Comparison of ENCODE assay signal across 8 mouse cellular contexts in genomic region chr6:125330626-125331326, GRCm38 (mm10). TPM values are rescaled to one million over a fixed set of nuclear protein-coding genes. Genes with fewer than 3 reads are reported as not detected.
DNase-seq lines count a peak whose midpoint lies in the region; ATAC-seq and TF ChIP-seq lines count a peak whose summit lies in the region.

No protein-coding gene starts in this region.

- H3K79me2 ChIP-seq in macrophage (ENCODE audit: inconsistent target): no peaks in the 10 kb centered on the region

- no peak for TF ChIP-seq CTCF in hindbrain, postnatal 0 days (IDR thresholded peaks at IDR 0.05; ENCODE audit: low read depth)

- H3K36me3 ChIP-seq in hindbrain, postnatal 0 days (ENCODE audit: insufficient read depth, low read length): no peaks in the 10 kb centered on the region
- H3K36me3 ChIP-seq in macrophage (ENCODE audit: inconsistent target): no peaks in the 10 kb centered on the region

- peak overlapping the region; percentile 92 for H3K4me2 ChIP-seq in hindbrain, postnatal 0 days (ENCODE audit: low read depth, low read length)

- DNase-seq in adrenal gland, adult 2 months: peak; percentile 98
- DNase-seq in gastrocnemius, postnatal 10 days: peak; percentile 86
- peak; percentile 82 for DNase-seq in hindbrain, postnatal 0 days (ENCODE audit: low spot score)
- DNase-seq in left cerebral cortex, adult 9 months (ENCODE audit: low spot score in 2 of 2): peak; percentile 25 to 74
- DNase-seq in right cerebral cortex, adult 18-20 months: peak; percentile 75
- DNase-seq in yolk sac, embryonic 10.5 days (ENCODE audit: low spot score): peak; percentile 88

- peak overlapping the region; percentile 48; the same call in 1 of the 2 replicates for H3K27ac ChIP-seq in hindbrain, postnatal 0 days
- no peak overlapping the region for H3K27ac ChIP-seq in macrophage

- H3K4me3 ChIP-seq in hindbrain, postnatal 0 days (ENCODE audit: low read length): peak overlapping the region; percentile 44
- H3K4me3 ChIP-seq in macrophage (ENCODE audit: inconsistent target): peak overlapping the region; percentile 20; the same call in 1 of the 2 replicates

- peak; percentile 72 for ATAC-seq in common myeloid progenitor, adult 5-6 weeks (replicated peaks; ENCODE audit: low read depth, poor library complexity, severe bottlenecking)
- peak; percentile 89 for ATAC-seq in hindbrain, postnatal 0 days

- peak overlapping the region; percentile 55 for H3K9ac ChIP-seq in hindbrain, postnatal 0 days (replicated peaks; ENCODE audit: low read length)

- no peaks in the 10 kb centered on the region; the same call in 1 of the 2 replicates for H3K4me1 ChIP-seq in hindbrain, postnatal 0 days (ENCODE audit: insufficient read depth, low read length)

- no peaks in the 10 kb centered on the region for H3K9me3 ChIP-seq in hindbrain, postnatal 0 days (ENCODE audit: low read length)

- H3K27me3 ChIP-seq in hindbrain, postnatal 0 days (ENCODE audit: insufficient read depth, low read length): no peaks in the 10 kb centered on the region

- 1% methylated on average over 39 of the region's 39 CpGs for WGBS in hindbrain, postnatal 0 days
- WGBS in macrophage (ENCODE audit: missing documents): 6% methylated on average over 39 of the region's 39 CpGs

RNA-seq across cellular contexts. Expression of gene Scnn1a, which starts 10.3 kb away (rescaled TPM):
- total RNA-seq in adrenal gland, adult 2 months (2021): 1 to 10 TPM; 1.2 to 1.7 TPM
- 1.9 and 2.5 TPM in 2 replicates for polyA plus RNA-seq in adrenal gland, adult 2 months (2012; rRNA removed)
- 0.55 and 0.63 TPM in 2 replicates for total RNA-seq in common myeloid progenitor, adult 5-6 weeks (2017)
- total RNA-seq in gastrocnemius, postnatal 10 days (2021): under 1 TPM; 0.31 to 0.43 TPM
- total RNA-seq in hindbrain, postnatal 0 days (2014; rRNA removed): 1.7 and 3.0 TPM in 2 replicates
- 1.00 and 1.2 TPM in 2 replicates for polyA plus RNA-seq in hindbrain, postnatal 0 days (2015; fragmentation: Nextera tagmentation; extraction: Ambion mirVana)
- 1 to 10 TPM in 25 of 26 experiments, under 1 TPM in 1; 0.74 to 8.4 (median 3.2) TPM for total RNA-seq in macrophage (2018; cell fraction: chromatin; rRNA removed)
- total RNA-seq in macrophage (2018; cell fraction: cytosol; rRNA removed): 1 to 10 TPM in 25 of 26 experiments, under 1 TPM in 1; 0.86 to 2.6 (median 1.5) TPM
- total RNA-seq in macrophage (2018; cell fraction: nucleus; rRNA removed): 1 to 10 TPM in 25 of 26 experiments, under 1 TPM in 1; 0.58 to 6.0 (median 2.6) TPM
- 0.93 to 1.8 TPM (median 1.3 TPM) in 3 replicates for polyA plus RNA-seq in macrophage (2018)

RNA-seq across cellular contexts. Expression of gene Ltbr, which starts 17.1 kb away (rescaled TPM):
- total RNA-seq in adrenal gland, adult 2 months (2021): 10 to 100 TPM; 75.1 to 78.7 TPM
- 179 and 206 TPM in 2 replicates for polyA plus RNA-seq in adrenal gland, adult 2 months (2012; rRNA removed)
- 23.2 and 25.0 TPM in 2 replicates for total RNA-seq in common myeloid progenitor, adult 5-6 weeks (2017)
- total RNA-seq in gastrocnemius, postnatal 10 days (2021): 10 to 100 TPM; 34.0 to 36.1 TPM
- 31.6 and 34.4 TPM in 2 replicates for total RNA-seq in hindbrain, postnatal 0 days (2014; rRNA removed)
- 17.5 and 18.1 TPM in 2 replicates for polyA plus RNA-seq in hindbrain, postnatal 0 days (2015; fragmentation: Nextera tagmentation; extraction: Ambion mirVana)
- 10 to 100 TPM in 25 of 26 experiments, 1 to 10 TPM in 1; 9.9 to 76.7 (median 35.1) TPM for total RNA-seq in macrophage (2018; cell fraction: chromatin; rRNA removed)
- total RNA-seq in macrophage (2018; cell fraction: cytosol; rRNA removed): 10 to 100 TPM; 42.1 to 80.0 (median 63.8) TPM
- 10 to 100 TPM; 27.8 to 92.3 (median 45.0) TPM for total RNA-seq in macrophage (2018; cell fraction: nucleus; rRNA removed)
- polyA plus RNA-seq in macrophage (2018): 54.9 to 70.4 TPM (median 60.9 TPM) in 3 replicates

RNA-seq across cellular contexts. Expression of gene Tnfrsf1a, which starts 18.4 kb away (rescaled TPM):
- 100 to 1,000 TPM; 208 to 308 TPM for total RNA-seq in adrenal gland, adult 2 months (2021)
- 284 and 368 TPM in 2 replicates for polyA plus RNA-seq in adrenal gland, adult 2 months (2012; rRNA removed)
- total RNA-seq in common myeloid progenitor, adult 5-6 weeks (2017): 28.3 and 33.1 TPM in 2 replicates
- total RNA-seq in gastrocnemius, postnatal 10 days (2021): 10 to 100 TPM; 43.8 to 58.8 TPM
- 12.2 and 18.0 TPM in 2 replicates for total RNA-seq in hindbrain, postnatal 0 days (2014; rRNA removed)
- 15.5 and 16.3 TPM in 2 replicates for polyA plus RNA-seq in hindbrain, postnatal 0 days (2015; fragmentation: Nextera tagmentation; extraction: Ambion mirVana)
- 10 to 100 TPM; 29.7 to 99.0 (median 73.5) TPM for total RNA-seq in macrophage (2018; cell fraction: chromatin; rRNA removed)
- total RNA-seq in macrophage (2018; cell fraction: cytosol; rRNA removed): 100 to 1,000 TPM; 110 to 188 (median 152) TPM
- total RNA-seq in macrophage (2018; cell fraction: nucleus; rRNA removed): 100 to 1,000 TPM in 20 of 26 experiments, 10 to 100 TPM in 6; 88.2 to 190 (median 134) TPM
- polyA plus RNA-seq in macrophage (2018): 140 to 157 TPM (median 155 TPM) in 3 replicates

RNA-seq across cellular contexts. Expression of gene Tuba3a, which starts 44.9 kb away (rescaled TPM):
- not detected for total RNA-seq in adrenal gland, adult 2 months (2021)
- polyA plus RNA-seq in adrenal gland, adult 2 months (2012; rRNA removed): not detected in 2 replicates
- not detected in 2 replicates for total RNA-seq in common myeloid progenitor, adult 5-6 weeks (2017)
- total RNA-seq in gastrocnemius, postnatal 10 days (2021): not detected
- not detected in 2 replicates for total RNA-seq in hindbrain, postnatal 0 days (2014; rRNA removed)
- polyA plus RNA-seq in hindbrain, postnatal 0 days (2015; fragmentation: Nextera tagmentation; extraction: Ambion mirVana): not detected in 2 replicates
- not detected for total RNA-seq in macrophage (2018; cell fraction: chromatin; rRNA removed)
- total RNA-seq in macrophage (2018; cell fraction: cytosol; rRNA removed): not detected
- not detected for total RNA-seq in macrophage (2018; cell fraction: nucleus; rRNA removed)
- polyA plus RNA-seq in macrophage (2018): not detected in 3 replicates

RNA-seq across cellular contexts. Expression of gene Plekhg6, which starts 49.8 kb away (rescaled TPM):
- total RNA-seq in adrenal gland, adult 2 months (2021): under 1 TPM in 1 of 2 experiments, not detected in 1; 0.21 TPM
- polyA plus RNA-seq in adrenal gland, adult 2 months (2012; rRNA removed): 0.02 and 0.11 TPM in 2 replicates
- not detected in 2 replicates for total RNA-seq in common myeloid progenitor, adult 5-6 weeks (2017)
- total RNA-seq in gastrocnemius, postnatal 10 days (2021): under 1 TPM in 1 of 2 experiments, not detected in 1; 0.07 TPM
- 0.68 and 0.86 TPM in 2 replicates for total RNA-seq in hindbrain, postnatal 0 days (2014; rRNA removed)
- 0.32 and 0.74 TPM in 2 replicates for polyA plus RNA-seq in hindbrain, postnatal 0 days (2015; fragmentation: Nextera tagmentation; extraction: Ambion mirVana)
- total RNA-seq in macrophage (2018; cell fraction: chromatin; rRNA removed): under 1 TPM in 1 of 26 experiments, not detected in 25; 0.33 TPM
- not detected for total RNA-seq in macrophage (2018; cell fraction: cytosol; rRNA removed)
- total RNA-seq in macrophage (2018; cell fraction: nucleus; rRNA removed): not detected
- polyA plus RNA-seq in macrophage (2018): not detected in 3 replicates
